Mouse (Mus musculus) MEL (cell line): Measurements from ENCODE around the gene Rgs12.

ENCODE experiments used
- CTCF ChIP-seq, 3 experiments: IDR thresholded peaks in 2 of 3; conservative IDR thresholded peaks in 1 of 3; 2 replicates each; pipeline ENCODE4 v1.5.1; 2011 to 2012; ENCODE audit warnings: low read length in 3 of 3, low read depth in 2 of 3, mild to moderate bottlenecking in 2 of 3, improper control_type of control experiment in 1 of 3, inconsistent platforms in 1 of 3, mixed read lengths in 1 of 3, moderate library complexity in 1 of 3; ENCODE audit not compliant: control insufficient read depth in 1 of 3, insufficient read depth in 1 of 3, poor library complexity in 1 of 3, severe bottlenecking in 1 of 3
- EP300 ChIP-seq, 2 experiments: IDR thresholded peaks; 2 replicates each; pipeline ENCODE4 v1.6.1; 2011; ENCODE audit warnings: improper control_type of control experiment in 2 of 2, low read length in 2 of 2, low read depth in 1 of 2, mild to moderate bottlenecking in 1 of 2
- GATA1 ChIP-seq: IDR thresholded peaks from 2 replicates; pipeline ENCODE4 v1.6.1; 2011; ENCODE audit warnings: low read depth, low read length, improper control_type of control experiment
- MAFK ChIP-seq: IDR thresholded peaks from 2 replicates; pipeline ENCODE4 v1.6.1; 2011; ENCODE audit warnings: low read depth, mild to moderate bottlenecking, low read length, improper control_type of control experiment, borderline replicate concordance
- MYB ChIP-seq: IDR thresholded peaks from 2 replicates; pipeline ENCODE4 v1.6.1; 2011; ENCODE audit warnings: mild to moderate bottlenecking, low read depth, low read length, improper control_type of control experiment
- NELFE ChIP-seq: IDR thresholded peaks from 2 replicates; pipeline ENCODE4 v1.6.1; 2011; ENCODE audit warnings: low read depth, low read length, improper control_type of control experiment
- POLR2A ChIP-seq, 2 experiments: IDR thresholded peaks; 2 replicates each; pipeline ENCODE4 v1.6.1; 2011 to 2012; ENCODE audit warnings: low read length in 2 of 2, mild to moderate bottlenecking in 2 of 2, control low read depth in 1 of 2, improper control_type of control experiment in 1 of 2, low read depth in 1 of 2, moderate library complexity in 1 of 2; ENCODE audit not compliant: control insufficient read depth in 1 of 2, insufficient read depth in 1 of 2, poor library complexity in 1 of 2
- POLR2AphosphoS5 ChIP-seq: IDR thresholded peaks from 2 replicates; pipeline ENCODE4 v1.6.1; 2012; ENCODE audit warnings: low read depth, borderline replicate concordance, mild to moderate bottlenecking, inconsistent platforms, low read length, moderate library complexity, mixed read lengths
- SMC3 ChIP-seq: IDR thresholded peaks from 2 replicates; pipeline ENCODE4 v1.6.1; 2011; ENCODE audit warnings: low read depth, low read length, improper control_type of control experiment
- ZNF384 ChIP-seq: IDR thresholded peaks from 2 replicates; pipeline ENCODE4 v1.6.1; 2012; ENCODE audit warnings: low read depth, mild to moderate bottlenecking, inconsistent platforms, low read length, improper control_type of control experiment

DNA sequence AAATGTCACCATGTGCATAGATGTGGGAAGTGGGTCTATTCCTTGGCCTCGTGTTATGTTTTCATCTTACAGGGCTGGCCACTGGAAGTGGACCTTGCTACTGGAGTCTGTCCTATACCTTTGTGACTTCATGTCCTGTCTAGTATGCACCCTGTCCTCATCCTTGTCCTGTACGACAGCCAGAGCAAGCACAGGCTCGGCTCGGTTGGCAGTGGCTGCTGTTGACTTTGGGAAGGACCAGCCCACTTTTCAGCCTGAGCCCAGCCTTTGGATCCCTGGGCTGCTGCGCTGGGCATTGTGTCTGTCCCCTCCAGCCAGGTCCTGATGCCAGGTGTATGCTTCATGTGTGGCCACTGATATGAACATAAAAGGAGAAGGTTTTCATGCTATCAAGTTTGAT, 61.4 kb downstream of the Rgs12 start:
- TF ChIP-seq NELFE (no peak), CTCF (IDR thresholded peaks at IDR 0.05 in 2 of 3, conservative IDR thresholded peaks at IDR 0.05 in 1 of 3; ENCODE audit: control insufficient read depth in 1 of 3, insufficient read depth in 1 of 3, low read depth in 2 of 3, low read length in 3 of 3, poor library complexity in 1 of 3, severe bottlenecking in 1 of 3) (no peak), POLR2A (IDR thresholded peaks at IDR 0.05; ENCODE audit: control insufficient read depth in 1 of 2, insufficient read depth in 1 of 2, low read depth in 1 of 2, low read length in 2 of 2, poor library complexity in 1 of 2) (no peak), MAFK (no peak), EP300 (IDR thresholded peaks at IDR 0.05; ENCODE audit: low read depth in 1 of 2, low read length in 2 of 2) (no peak), MYB (no peak), POLR2AphosphoS5 (no peak), GATA1 (no peak), SMC3 (no peak), ZNF384 (no peak)
